Comparison of ENCODE assay signal across 24 mouse cellular contexts in genomic region chr13:68973143-68973542, GRCm38 (mm10). TPM values are rescaled to one million over a fixed set of nuclear protein-coding genes. Genes with fewer than 3 reads are reported as not detected.
DNase-seq lines count a peak whose midpoint lies in the region; ATAC-seq and TF ChIP-seq lines count a peak whose summit lies in the region.
"Had no signal": no experiment of that assay in that cellular context is flagged by ENCODE, and none has a peak within 500 bp of the region (broad histone marks: within the 10 kb centered on the region; RNA-seq: fewer than 3 reads in every experiment).

No protein-coding gene starts in this region.

- peak; percentile 90 for ATAC-seq in frontal cortex, adult (ENCODE audit: low TSS enrichment)
- ATAC-seq: CD4-positive, CD25-positive, alpha-beta regulatory T cell, adult 4 months; forebrain, postnatal 0 days had no signal

- no peak for TF ChIP-seq POLR2A in olfactory bulb, adult 2 months (IDR thresholded peaks at IDR 0.05; ENCODE audit: insufficient read depth, low read depth, low read length)
- TF ChIP-seq POLR2A in thymus, adult 2 months (IDR thresholded peaks at IDR 0.05; ENCODE audit: control insufficient read depth, extremely low read depth, insufficient read depth, low read length, poor library complexity) = no peak

- no peak for TF ChIP-seq CTCF in left cerebral cortex, adult 2 months (IDR thresholded peaks at IDR 0.05)
- no peak for TF ChIP-seq CTCF in olfactory bulb, adult 2 months (IDR thresholded peaks at IDR 0.05; ENCODE audit: insufficient read depth, low read depth, low read length)
- no peak for TF ChIP-seq CTCF in thymus, adult 2 months (IDR thresholded peaks at IDR 0.05; ENCODE audit: borderline replicate concordance, control insufficient read depth, extremely low read depth, insufficient read depth, low read length, poor library complexity)

- H3K9me3 ChIP-seq in heart, embryonic 10.5 days = no peaks in the 10 kb centered on the region
- H3K9me3 ChIP-seq: embryonic facial prominence, embryonic 13.5 days; forebrain, embryonic 12.5 days; heart, embryonic 12.5 days; hindbrain, embryonic 15.5 days had no signal

- no peaks in the 10 kb centered on the region for H3K27me3 ChIP-seq in thymus, adult 2 months (ENCODE audit: control insufficient read depth, insufficient read depth, low read length)
- 0 out of 2 replicates have a peak, but pooled peaks cover 4% of the 10 kb centered on the region for H3K27me3 ChIP-seq in heart, embryonic 10.5 days (ENCODE audit: insufficient read depth, poor library complexity, severe bottlenecking)
- H3K27me3 ChIP-seq: embryonic facial prominence, embryonic 13.5 days; forebrain, embryonic 12.5 days; hindbrain, embryonic 15.5 days had no signal

- no peak overlapping the region for H3K4me3 ChIP-seq in left cerebral cortex, adult 2 months
- no peak overlapping the region for H3K4me3 ChIP-seq in olfactory bulb, adult 2 months (ENCODE audit: insufficient read depth, low read depth, low read length)
- H3K4me3 ChIP-seq in thymus, adult 2 months (ENCODE audit: control insufficient read depth, insufficient read depth, low read length) = no peak overlapping the region
- H3K4me3 ChIP-seq in heart, embryonic 10.5 days = no peak overlapping the region
- H3K4me3 ChIP-seq: embryonic facial prominence, embryonic 13.5 days; forebrain, embryonic 12.5 days; heart, adult 2 months; heart, embryonic 12.5 days; hindbrain, embryonic 15.5 days had no signal

- H3K27ac ChIP-seq in left cerebral cortex, adult 2 months = peak overlapping the region; percentile 62
- 0 out of 2 replicates have a peak overlapping the region, but pooled peaks have one; percentile 34 for H3K27ac ChIP-seq in olfactory bulb, adult 2 months (ENCODE audit: insufficient read depth, low read depth, low read length)
- H3K27ac ChIP-seq in thymus, adult 2 months (ENCODE audit: control insufficient read depth, insufficient read depth, low read length) = no peak overlapping the region
- H3K27ac ChIP-seq in heart, embryonic 10.5 days = no peak overlapping the region
- H3K27ac ChIP-seq: embryonic facial prominence, embryonic 13.5 days; forebrain, embryonic 12.5 days; heart, adult 2 months; hindbrain, embryonic 15.5 days had no signal

- no peak for DNase-seq in frontal cortex, postnatal 14 days (ENCODE audit: low spot score in 2 of 2)
- DNase-seq in layer of hippocampus, adult 9-11 months = peak; percentile 54
- no peak for DNase-seq in layer of hippocampus, postnatal 36 days
- DNase-seq in left cerebral cortex, adult 2 months (ENCODE audit: extremely low spot score in 1 of 2, low spot score in 2 of 2) = no peak
- no peak for DNase-seq in thymus, adult 2 months
- DNase-seq in heart, embryonic 10.5 days (ENCODE audit: low spot score) = no peak
- DNase-seq: adrenal gland, adult 8-10 months; adrenal gland, postnatal 36 days; B cell, adult 2 months; cerebellum, adult 11-12 months; cerebellum, adult 9-10 months; cerebellum, postnatal 25 days; forebrain, postnatal 0 days; gastrocnemius, postnatal 14 days; heart, adult 2 months; heart, postnatal 36 days had no signal

- WGBS in olfactory bulb, adult 2 months = 50% methylated on average over 3 of the region's 3 CpGs
- WGBS in thymus, adult 2 months = 61% methylated on average over 3 of the region's 3 CpGs
- WGBS in heart, embryonic 10.5 days = 29% methylated on average over 3 of the region's 3 CpGs

- peaks cover 17% of the 10 kb centered on the region; the same call in 1 of the 2 replicates for H3K4me1 ChIP-seq in olfactory bulb, adult 2 months (ENCODE audit: control insufficient read depth, insufficient read depth, low read length)
- no peaks in the 10 kb centered on the region for H3K4me1 ChIP-seq in thymus, adult 2 months (replicated peaks; ENCODE audit: control insufficient read depth, insufficient read depth, low read length)
- H3K4me1 ChIP-seq in heart, embryonic 10.5 days = no peaks in the 10 kb centered on the region
- H3K4me1 ChIP-seq: embryonic facial prominence, embryonic 13.5 days; forebrain, embryonic 12.5 days; heart, embryonic 12.5 days; hindbrain, embryonic 15.5 days had no signal

- no peaks in the 10 kb centered on the region for H3K36me3 ChIP-seq in thymus, adult 2 months (ENCODE audit: control insufficient read depth, insufficient read depth, low read length)
- H3K36me3 ChIP-seq in heart, embryonic 10.5 days = no peaks in the 10 kb centered on the region
- H3K36me3 ChIP-seq: embryonic facial prominence, embryonic 13.5 days; forebrain, embryonic 12.5 days; G1E; heart, embryonic 12.5 days; hindbrain, embryonic 15.5 days had no signal

- intact Hi-C loops in left cerebral cortex, adult 2 months (cut with DNase I) = no loop called here

RNA-seq across cellular contexts. Expression of gene Adcy2, which starts 26.2 kb away (rescaled TPM):
- 100 to 1,000 TPM in 1 of 2 experiments, 10 to 100 TPM in 1; 66.3 to 110 TPM for total RNA-seq in layer of hippocampus, postnatal 36 days (2021)
- total RNA-seq in left cerebral cortex, adult 2 months (2021) = 100 to 1,000 TPM; 130 to 135 TPM
- not detected in 2 replicates for polyA plus RNA-seq in olfactory bulb, adult 2 months (2012; ENCODE audit: insufficient read depth, insufficient read length, low replicate concordance, missing spikeins)
- 0.55 and 0.65 TPM in 2 replicates for polyA plus RNA-seq in thymus, adult 2 months (2012; rRNA removed)
- polyA plus RNA-seq in heart, embryonic 10.5 days (2016; fragmentation: Nextera tagmentation; extraction: Ambion mirVana) = 0.34 and 0.39 TPM in 2 replicates
- polyA plus RNA-seq: CD4-positive, CD25-positive, alpha-beta regulatory T cell, adult 4 months; G1E had no signal

Comparison
In these comparisons a context has a peak if more than half of its experiments do, and no peak if none do; other contexts are left out.
1. H3K27ac ChIP-seq: peak in left cerebral cortex, adult 2 months (single experiment) and olfactory bulb, adult 2 months (single experiment); none in thymus, adult 2 months (single experiment) and heart, embryonic 10.5 days (single experiment).